Mouse (Mus musculus) urinary bladder, postnatal 4 days (tissue): ENCODE data around the gene Wnt2.

Experiments used
- DNase-seq, 2 experiments: peaks; one replicate each; pipeline ENCODE4 v3.0.0; 2021 to 2022; ENCODE audit warnings: low spot score in 2 of 2

Gene Wnt2

DNA sequence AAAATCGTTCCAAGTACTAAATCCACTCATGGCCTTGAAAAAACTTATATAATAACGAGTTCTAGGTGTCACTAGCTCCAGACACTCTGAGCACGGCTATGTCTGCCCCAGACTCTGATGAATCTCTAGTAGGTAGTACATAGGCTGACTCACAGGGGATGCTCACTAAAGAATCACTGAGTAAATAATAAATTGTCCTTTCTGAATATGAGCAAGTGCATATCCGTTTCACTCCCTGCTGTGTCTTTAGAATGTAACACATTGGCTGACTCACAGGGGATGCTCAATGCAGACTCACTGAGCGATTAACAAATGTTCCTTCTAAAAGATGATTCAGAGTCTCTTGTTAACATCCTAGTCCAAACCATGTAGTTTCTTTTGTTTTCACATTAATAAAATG lies 52.1 kb downstream of the Wnt2 start:
- DNase-seq: no peak

DNA sequence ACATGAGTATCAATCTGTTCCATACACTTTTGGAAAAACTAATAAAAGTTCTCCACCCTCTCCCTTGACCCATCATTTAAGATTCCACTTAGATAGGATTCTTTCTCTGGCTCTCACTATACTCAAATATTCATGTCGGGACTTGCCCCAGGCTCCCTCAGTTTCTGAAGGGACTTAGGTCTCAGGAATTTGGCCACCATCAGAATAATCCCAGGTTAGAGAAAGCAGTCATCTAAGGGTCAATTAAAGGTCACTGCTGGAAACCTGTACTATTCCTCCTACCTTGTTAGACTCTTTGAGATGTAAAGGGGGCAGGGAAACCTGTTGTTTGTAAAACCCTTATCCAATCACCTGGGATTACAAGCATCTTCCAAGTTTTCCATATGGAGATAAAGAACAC lies 53.2 kb downstream of the Wnt2 start:
- DNase-seq: no peak

DNA sequence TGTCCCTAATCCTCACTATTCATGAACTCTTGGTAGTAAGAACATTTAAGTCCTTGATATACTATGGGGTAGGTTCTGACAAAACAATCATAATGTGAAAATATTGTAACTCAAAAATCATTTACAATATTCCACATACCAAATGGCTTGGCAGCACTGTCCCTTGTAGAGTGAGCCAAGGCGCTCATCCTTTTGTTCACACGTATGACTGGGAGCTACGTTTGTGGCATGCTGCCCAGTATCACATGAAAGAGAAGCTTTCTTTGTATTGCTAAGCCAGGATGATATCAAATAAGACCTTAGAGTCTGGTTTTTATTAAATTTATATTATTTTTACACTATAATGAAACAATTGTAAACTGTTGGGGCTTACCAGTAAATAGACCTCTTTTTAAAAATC lies 56.0 kb downstream of the Wnt2 start:
- DNase-seq: no peak

DNA sequence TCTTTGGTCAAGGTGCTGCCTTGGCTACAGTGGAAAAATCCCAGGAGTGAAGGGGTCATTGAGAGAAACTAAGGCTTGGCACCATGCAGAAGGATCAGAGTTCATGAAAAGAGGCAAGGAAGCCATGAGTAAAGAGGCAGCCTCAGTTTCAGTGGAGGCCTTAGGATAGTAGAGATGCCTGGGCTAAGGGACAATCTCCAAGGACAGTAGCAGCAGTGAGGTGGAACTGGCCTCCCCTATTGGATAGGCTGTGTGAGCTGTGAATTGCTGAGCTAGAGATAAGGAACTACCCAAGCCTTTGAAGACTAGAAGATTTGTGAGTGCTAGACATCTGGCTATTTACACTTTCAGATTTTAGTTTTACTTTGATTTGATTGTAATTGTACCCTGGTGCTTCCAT lies 59.0 kb downstream of the Wnt2 start:
- no peak for DNase-seq

DNA sequence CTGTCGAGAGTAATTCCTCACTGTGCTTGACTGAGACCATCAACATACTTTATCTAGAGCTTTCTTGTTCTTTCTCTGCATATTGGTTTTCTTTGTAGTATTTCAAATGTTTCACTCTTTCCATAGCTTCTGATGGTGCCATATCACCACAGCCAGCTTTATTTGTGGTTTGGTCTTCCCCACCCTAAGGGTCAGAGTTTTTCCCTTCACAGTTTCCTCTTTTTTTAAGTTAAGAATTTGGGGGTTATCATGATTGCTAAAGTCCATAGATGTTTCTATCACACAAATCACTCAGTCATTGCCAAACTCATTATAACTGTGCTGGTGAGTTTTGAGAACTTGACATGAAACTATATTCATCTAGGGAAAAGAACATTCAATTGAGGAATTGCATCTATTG lies 60.6 kb downstream of the Wnt2 start:
- no peak for DNase-seq

DNA sequence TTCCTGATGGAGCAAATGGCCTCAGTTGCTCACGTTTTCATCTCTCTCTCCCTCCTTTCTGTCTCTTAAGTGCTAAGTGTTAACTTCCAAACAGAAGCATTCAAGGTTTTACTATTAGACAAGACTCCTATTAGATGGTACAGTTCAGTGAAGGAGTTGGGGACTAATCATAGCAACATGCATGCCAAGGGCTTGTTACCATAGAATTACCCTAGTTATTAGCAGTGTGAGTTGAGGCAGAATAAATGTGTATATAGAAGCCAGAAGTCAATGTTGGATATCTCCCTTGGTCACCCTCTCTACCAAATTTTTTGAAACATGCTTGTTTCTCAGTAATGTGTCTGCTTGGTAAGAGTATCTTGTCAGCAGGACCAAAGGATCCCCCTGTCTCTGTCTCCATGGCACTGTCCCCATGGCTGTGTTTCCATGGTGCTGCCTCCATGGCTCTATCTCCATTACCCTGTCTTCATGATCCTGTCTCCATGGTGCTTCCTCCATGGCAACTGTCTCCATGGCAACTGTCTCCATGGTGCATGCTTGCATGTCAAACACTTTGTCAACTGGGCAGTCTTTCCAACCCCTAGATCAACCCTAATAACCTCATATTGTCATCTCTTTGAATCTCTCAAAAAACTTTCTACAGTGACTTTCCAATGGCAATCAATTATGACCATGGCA lies 61.8 kb downstream of the Wnt2 start:
- DNase-seq: no peak

DNA sequence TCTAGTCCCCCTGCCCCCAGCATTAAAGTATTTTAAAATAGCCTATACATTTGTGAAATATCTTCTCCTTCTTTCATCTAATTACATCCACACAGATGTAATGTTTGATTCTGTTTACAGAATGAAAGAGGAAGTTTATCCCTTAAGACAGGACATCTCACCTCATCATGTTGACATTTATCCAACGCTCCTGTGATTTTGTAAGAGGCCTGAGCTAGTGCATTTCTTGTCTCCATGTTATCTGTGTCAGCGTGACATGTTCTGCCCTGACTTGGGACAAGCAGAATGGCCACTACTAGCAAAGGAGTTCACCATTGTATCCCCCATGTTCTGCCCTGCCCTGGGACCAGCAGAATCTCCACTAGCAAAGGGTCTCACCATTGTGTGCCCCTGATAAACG lies 66.9 kb downstream of the Wnt2 start:
- no peak for DNase-seq

DNA sequence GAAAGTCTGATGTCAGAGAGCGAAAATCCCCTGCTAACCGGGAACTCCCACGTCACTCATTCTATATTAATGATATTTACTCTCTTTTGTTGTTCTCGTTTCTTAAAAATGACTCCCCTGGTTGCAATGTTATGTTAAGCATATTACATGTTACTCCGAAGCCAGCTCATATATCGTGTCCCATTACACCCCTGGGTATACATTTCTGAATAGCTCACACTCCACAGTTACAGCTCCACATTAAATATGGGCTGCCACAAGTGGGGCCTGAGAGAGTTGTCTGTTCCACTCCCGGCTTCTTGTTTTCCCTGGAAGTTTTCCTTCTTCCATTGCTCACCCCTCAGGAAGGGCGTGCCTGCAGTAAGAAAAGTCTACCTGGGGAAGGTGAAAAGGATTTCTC lies 78.6 kb downstream of the Wnt2 start:
- no peak for DNase-seq

DNA sequence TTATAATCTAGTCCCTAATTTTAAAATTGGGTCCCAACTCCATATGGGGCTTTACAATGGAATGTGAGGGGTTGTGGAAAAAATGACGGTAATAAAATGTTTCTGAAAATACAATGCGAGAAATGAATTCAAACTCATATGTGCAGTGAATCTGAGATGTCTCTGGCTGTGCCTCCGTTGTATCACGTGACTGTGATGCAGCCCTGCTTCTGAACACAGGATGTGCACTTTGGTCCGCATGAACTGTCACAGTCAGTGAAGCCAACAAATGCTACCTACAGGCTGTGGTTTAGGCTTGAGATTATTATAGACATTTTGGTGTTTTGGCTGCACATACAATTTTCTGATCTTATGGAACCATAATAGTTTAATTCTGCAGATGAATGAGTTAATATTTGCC lies 81.3 kb downstream of the Wnt2 start:
- no peak for DNase-seq

DNA sequence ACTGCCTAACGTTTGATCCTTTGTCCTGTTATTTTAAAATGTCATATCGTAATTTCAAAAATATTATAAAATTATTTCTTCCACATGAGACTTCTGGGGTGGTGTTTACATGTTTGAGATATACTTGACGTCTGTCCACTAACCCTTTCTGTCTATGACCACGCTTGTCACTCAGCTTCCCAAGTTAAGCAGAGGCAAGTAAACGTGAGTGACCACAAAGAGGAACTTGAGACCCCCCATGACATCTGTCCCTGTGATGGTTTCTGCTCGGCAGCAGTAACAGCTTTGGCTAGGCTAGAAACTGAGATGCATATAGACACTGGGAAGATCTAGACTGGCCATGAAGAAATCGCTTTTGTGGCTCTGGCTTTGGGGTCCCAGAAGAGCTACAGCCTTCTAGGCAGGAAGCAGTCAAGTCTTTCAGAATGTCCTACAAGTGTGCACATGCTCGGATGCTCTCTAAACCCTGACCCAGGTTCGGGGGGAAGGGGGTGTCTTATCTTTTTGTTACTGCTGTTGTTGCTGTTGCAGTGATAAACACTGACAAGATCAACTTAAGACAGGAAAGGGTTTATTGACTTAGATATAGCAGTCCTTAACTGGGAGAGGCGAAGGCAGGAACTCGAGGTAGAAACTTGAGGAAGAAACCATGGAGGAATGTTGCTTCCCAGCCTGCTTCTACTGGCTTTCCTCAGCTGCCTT lies 83.1 kb downstream of the Wnt2 start:
- no peak for DNase-seq

DNA sequence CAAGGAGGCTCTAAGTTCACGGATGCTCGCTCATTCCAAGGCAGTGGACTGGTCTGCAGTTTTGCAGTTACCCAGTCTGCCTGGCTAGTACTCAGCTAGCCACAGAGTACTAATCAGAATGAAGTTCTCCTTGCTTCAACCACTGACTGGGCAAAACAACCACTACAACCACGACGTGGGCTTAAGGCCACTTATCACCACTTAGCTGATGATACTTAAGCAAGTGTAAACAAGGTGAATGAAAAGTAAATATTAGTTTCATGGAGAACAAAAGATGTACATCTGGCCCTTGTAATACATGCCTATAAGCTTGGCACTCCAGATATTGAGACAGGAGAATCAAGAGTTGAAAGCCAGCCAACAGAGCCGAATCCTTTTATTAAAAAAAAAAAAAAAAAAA lies 83.9 kb downstream of the Wnt2 start:
- DNase-seq: no peak

DNA sequence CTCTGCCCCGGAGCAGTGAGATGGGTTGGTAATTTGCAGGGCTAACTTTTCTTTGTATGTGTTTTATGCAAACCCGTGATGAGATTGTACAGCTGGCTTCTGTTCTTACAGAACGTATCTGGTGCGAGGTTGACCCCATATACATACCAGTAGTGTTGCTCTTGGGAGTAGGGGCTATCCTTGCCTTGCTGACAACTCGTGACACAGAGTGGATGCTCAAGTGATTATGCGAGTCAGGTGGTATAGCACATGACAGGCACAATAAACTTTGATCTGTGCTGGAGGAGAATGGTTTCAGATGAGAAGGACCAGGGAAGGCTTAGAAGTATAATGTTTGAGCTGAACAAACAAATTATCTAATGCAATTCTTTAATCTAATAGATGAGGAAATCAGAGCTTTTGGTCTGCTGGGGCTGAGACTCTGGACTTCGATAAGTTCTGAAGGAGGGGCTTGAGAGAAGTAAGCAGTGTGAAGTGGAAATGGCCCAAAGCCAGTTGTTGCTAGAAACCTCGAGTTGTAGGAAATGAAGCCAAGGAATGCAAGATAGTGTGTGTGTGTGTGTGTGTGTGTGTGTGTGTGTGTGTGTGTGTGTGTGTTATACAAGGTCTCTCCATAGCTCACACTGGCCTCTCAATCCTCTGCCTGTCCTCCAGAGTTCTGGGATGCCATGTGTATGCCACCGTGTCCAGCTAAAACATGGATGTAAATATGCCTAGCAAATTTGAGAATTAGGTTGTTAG lies 86.3 kb downstream of the Wnt2 start:
- DNase-seq: no peak

DNA sequence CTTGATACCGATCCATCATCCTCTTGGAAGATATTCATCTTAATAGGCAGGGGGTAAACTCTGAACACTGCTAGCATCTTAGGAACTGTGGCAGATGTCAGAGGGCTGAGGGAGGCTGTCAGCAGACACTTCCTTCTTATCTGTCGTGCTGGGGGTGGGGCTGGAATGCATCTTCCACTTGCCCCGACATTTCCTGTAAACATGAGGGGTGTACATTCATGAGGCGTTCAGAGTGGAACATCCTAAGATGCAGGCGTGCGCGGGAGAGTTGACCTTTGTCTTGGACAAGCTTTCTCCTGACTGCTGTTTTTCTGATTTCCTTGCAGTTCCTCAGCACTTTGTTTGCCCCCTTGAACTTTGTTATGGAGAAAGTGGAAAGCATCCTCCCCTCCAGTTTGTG lies 88.0 kb downstream of the Wnt2 start:
- DNase-seq: no peak

DNA sequence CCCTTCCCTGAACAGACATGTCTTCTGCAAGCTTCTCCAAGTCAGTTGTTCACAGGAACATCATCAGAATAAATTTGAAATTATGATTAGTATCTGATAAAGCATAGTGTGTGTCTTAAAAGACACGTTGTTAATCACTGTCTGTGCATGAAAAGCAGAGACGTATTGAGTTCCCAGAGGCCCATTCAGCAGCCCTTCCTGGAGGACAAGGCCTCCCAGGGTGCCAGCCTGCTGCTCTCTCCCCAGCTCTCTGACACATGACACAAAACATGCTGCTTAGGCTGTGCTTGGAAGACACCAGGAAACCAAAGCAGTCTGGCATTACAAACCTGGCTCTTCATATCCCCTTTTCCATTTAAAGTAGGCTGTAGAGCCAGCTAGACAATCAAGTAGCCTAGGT lies 88.5 kb downstream of the Wnt2 start:
- DNase-seq: no peak
